Mouse (Mus musculus): ENCODE results near the gene Dnah8. TPM values are rescaled to one million over a fixed set of nuclear protein-coding genes. Genes with fewer than 3 reads are reported as not detected.

The Dnah8 gene
- polyA plus RNA-seq, 1 experiment from 2014 or later, result 2.4 TPM

GRCm38 (mm10) chr17:30848086-30848485 lies 223.9 kb downstream of the Dnah8 start:
- no peaks in the 10 kb centered on the region for H3K36me3 ChIP-seq (ENCODE audit: control insufficient read depth, insufficient read depth, low read length)
- H3K4me3 ChIP-seq (ENCODE audit: control insufficient read depth in 1 of 2, insufficient read depth in 1 of 2, low read depth in 1 of 2, low read length in 2 of 2), result no peak overlapping the region
- H3K4me1 ChIP-seq (ENCODE audit: control insufficient read depth in 2 of 2, insufficient read depth in 2 of 2, low read length in 2 of 2), result no peaks in the 10 kb centered on the region
- H3K9me3 ChIP-seq (ENCODE audit: control insufficient read depth, low read length), result no peaks in the 10 kb centered on the region
- no peaks in the 10 kb centered on the region for H3K27me3 ChIP-seq (ENCODE audit: control insufficient read depth, insufficient read depth, low read length)
- 87% methylated on average over 5 of the region's 5 CpGs for WGBS
- no peak for ATAC-seq (ENCODE audit: insufficient number of reproducible peaks, insufficient read depth, low FRiP score, low read depth)
- no peak overlapping the region for H3K9ac ChIP-seq (ENCODE audit: low read length)
- H3K27ac ChIP-seq (replicated peaks in 1 of 2; ENCODE audit: control insufficient read depth in 1 of 2, insufficient read depth in 1 of 2, low read depth in 2 of 2, low read length in 2 of 2), result no peak overlapping the region
- no peak overlapping the region for H3K4me2 ChIP-seq (ENCODE audit: low read length)

GRCm38 (mm10) chr17:30848804-30849203 lies 224.7 kb downstream of the Dnah8 start:
- 63% methylated on average over 6 of the region's 6 CpGs for WGBS
- Histone ChIP-seq H3K27ac (replicated peaks in 1 of 2; ENCODE audit: control insufficient read depth in 1 of 2, insufficient read depth in 1 of 2, low read depth in 2 of 2, low read length in 2 of 2) (no peak overlapping the region), H3K4me2 (ENCODE audit: low read length) (no peak overlapping the region)

GRCm38 (mm10) chr17:30849813-30850212 lies 225.7 kb downstream of the Dnah8 start:
- Histone ChIP-seq H3K4me2 (ENCODE audit: low read length) (no peak overlapping the region), H3K36me3 (ENCODE audit: control insufficient read depth, insufficient read depth, low read length) (no peaks in the 10 kb centered on the region), H3K4me3 (ENCODE audit: control insufficient read depth in 1 of 2, insufficient read depth in 1 of 2, low read depth in 1 of 2, low read length in 2 of 2) (no peak overlapping the region), H3K4me1 (ENCODE audit: control insufficient read depth in 2 of 2, insufficient read depth in 2 of 2, low read length in 2 of 2) (no peaks in the 10 kb centered on the region), H3K27ac (replicated peaks in 1 of 2; ENCODE audit: control insufficient read depth in 1 of 2, insufficient read depth in 1 of 2, low read depth in 2 of 2, low read length in 2 of 2) (no peak overlapping the region), H3K9ac (ENCODE audit: low read length) (no peak overlapping the region), H3K9me3 (ENCODE audit: control insufficient read depth, low read length) (no peaks in the 10 kb centered on the region), H3K27me3 (ENCODE audit: control insufficient read depth, insufficient read depth, low read length) (no peaks in the 10 kb centered on the region)
- no peak for ATAC-seq (ENCODE audit: insufficient number of reproducible peaks, insufficient read depth, low FRiP score, low read depth)
- WGBS, result 90% methylated on average over 12 of the region's 12 CpGs

More at GRCm38 (mm10) chr17:30848804-30849203, 224.7 kb downstream of the Dnah8 start:
- H3K27me3 ChIP-seq (ENCODE audit: control insufficient read depth, insufficient read depth, low read length), result no peaks in the 10 kb centered on the region
- no peaks in the 10 kb centered on the region for H3K36me3 ChIP-seq (ENCODE audit: control insufficient read depth, insufficient read depth, low read length)
- no peaks in the 10 kb centered on the region for H3K4me1 ChIP-seq (ENCODE audit: control insufficient read depth in 2 of 2, insufficient read depth in 2 of 2, low read length in 2 of 2)
- ATAC-seq (ENCODE audit: insufficient number of reproducible peaks, insufficient read depth, low FRiP score, low read depth), result no peak
- no peak overlapping the region for H3K9ac ChIP-seq (ENCODE audit: low read length)
- H3K4me3 ChIP-seq (ENCODE audit: control insufficient read depth in 1 of 2, insufficient read depth in 1 of 2, low read depth in 1 of 2, low read length in 2 of 2), result no peak overlapping the region
- H3K9me3 ChIP-seq (ENCODE audit: control insufficient read depth, low read length), result no peaks in the 10 kb centered on the region

- no peaks in the 10 kb centered on the region for H3K36me3 ChIP-seq (ENCODE audit: control insufficient read depth, insufficient read depth, low read length)
- H3K4me1 ChIP-seq (ENCODE audit: control insufficient read depth in 2 of 2, insufficient read depth in 2 of 2, low read length in 2 of 2), result no peaks in the 10 kb centered on the region
- ATAC-seq (ENCODE audit: insufficient number of reproducible peaks, insufficient read depth, low FRiP score, low read depth), result no peak
- H3K9ac ChIP-seq (ENCODE audit: low read length), result no peak overlapping the region
- no peak overlapping the region for H3K27ac ChIP-seq (replicated peaks in 1 of 2; ENCODE audit: control insufficient read depth in 1 of 2, insufficient read depth in 1 of 2, low read depth in 2 of 2, low read length in 2 of 2)
- no peaks in the 10 kb centered on the region for H3K9me3 ChIP-seq (ENCODE audit: control insufficient read depth, low read length)
- no peak overlapping the region for H3K4me3 ChIP-seq (ENCODE audit: control insufficient read depth in 1 of 2, insufficient read depth in 1 of 2, low read depth in 1 of 2, low read length in 2 of 2)
- no peak overlapping the region for H3K4me2 ChIP-seq (ENCODE audit: low read length)
- H3K27me3 ChIP-seq (ENCODE audit: control insufficient read depth, insufficient read depth, low read length), result no peaks in the 10 kb centered on the region
Measured at GRCm38 (mm10) chr17:30852345-30852744, 228.2 kb downstream of the Dnah8 start.

GRCm38 (mm10) chr17:30857347-30857746 lies 233.2 kb downstream of the Dnah8 start:
- Histone ChIP-seq H3K27ac (replicated peaks in 1 of 2; ENCODE audit: control insufficient read depth in 1 of 2, insufficient read depth in 1 of 2, low read depth in 2 of 2, low read length in 2 of 2) (no peak overlapping the region), H3K36me3 (ENCODE audit: control insufficient read depth, insufficient read depth, low read length) (no peaks in the 10 kb centered on the region), H3K4me1 (ENCODE audit: control insufficient read depth in 2 of 2, insufficient read depth in 2 of 2, low read length in 2 of 2) (no peaks in the 10 kb centered on the region; a peak in 1 of 4 replicates), H3K4me2 (ENCODE audit: low read length) (no peak overlapping the region), H3K9me3 (ENCODE audit: control insufficient read depth, low read length) (no peaks in the 10 kb centered on the region), H3K27me3 (ENCODE audit: control insufficient read depth, insufficient read depth, low read length) (no peaks in the 10 kb centered on the region), H3K4me3 (ENCODE audit: control insufficient read depth in 1 of 2, insufficient read depth in 1 of 2, low read depth in 1 of 2, low read length in 2 of 2) (no peak overlapping the region), H3K9ac (ENCODE audit: low read length) (no peak overlapping the region)
- no peak for ATAC-seq (ENCODE audit: insufficient number of reproducible peaks, insufficient read depth, low FRiP score, low read depth)
- WGBS, result 82% methylated on average over 5 of the region's 5 CpGs

GRCm38 (mm10) chr17:30858586-30859259 lies 234.6 kb downstream of the Dnah8 start:
- H3K4me3 ChIP-seq (ENCODE audit: control insufficient read depth in 1 of 2, insufficient read depth in 1 of 2, low read depth in 1 of 2, low read length in 2 of 2), result no peak overlapping the region
- no peak overlapping the region for H3K4me2 ChIP-seq (ENCODE audit: low read length)
- no peaks in the 10 kb centered on the region for H3K36me3 ChIP-seq (ENCODE audit: control insufficient read depth, insufficient read depth, low read length)
- no peak for ATAC-seq (ENCODE audit: insufficient number of reproducible peaks, insufficient read depth, low FRiP score, low read depth)
- H3K4me1 ChIP-seq (ENCODE audit: control insufficient read depth in 2 of 2, insufficient read depth in 2 of 2, low read length in 2 of 2), result no peaks in the 10 kb centered on the region; a peak in 1 of 4 replicates
- H3K9ac ChIP-seq (ENCODE audit: low read length), result no peak overlapping the region
- no peak overlapping the region for H3K27ac ChIP-seq (replicated peaks in 1 of 2; ENCODE audit: control insufficient read depth in 1 of 2, insufficient read depth in 1 of 2, low read depth in 2 of 2, low read length in 2 of 2)
- 42% methylated on average over 11 of the region's 11 CpGs for WGBS
- H3K27me3 ChIP-seq (ENCODE audit: control insufficient read depth, insufficient read depth, low read length), result no peaks in the 10 kb centered on the region; the same call in 1 of the 2 replicates
- no peaks in the 10 kb centered on the region for H3K9me3 ChIP-seq (ENCODE audit: control insufficient read depth, low read length)

GRCm38 (mm10) chr17:30859989-30860585 lies 235.9 kb downstream of the Dnah8 start:
- H3K4me2 ChIP-seq (ENCODE audit: low read length), result no peak overlapping the region
- WGBS, result 61% methylated on average over 10 of the region's 10 CpGs
- H3K4me1 ChIP-seq (ENCODE audit: control insufficient read depth in 2 of 2, insufficient read depth in 2 of 2, low read length in 2 of 2), result no peaks in the 10 kb centered on the region; a peak in 1 of 4 replicates
- H3K9me3 ChIP-seq (ENCODE audit: control insufficient read depth, low read length), result no peaks in the 10 kb centered on the region
- ATAC-seq (ENCODE audit: insufficient number of reproducible peaks, insufficient read depth, low FRiP score, low read depth), result no peak
- H3K36me3 ChIP-seq (ENCODE audit: control insufficient read depth, insufficient read depth, low read length), result no peaks in the 10 kb centered on the region
- no peak overlapping the region for H3K9ac ChIP-seq (ENCODE audit: low read length)
- no peak overlapping the region for H3K27ac ChIP-seq (replicated peaks in 1 of 2; ENCODE audit: control insufficient read depth in 1 of 2, insufficient read depth in 1 of 2, low read depth in 2 of 2, low read length in 2 of 2)
- no peaks in the 10 kb centered on the region; the same call in 1 of the 2 replicates for H3K27me3 ChIP-seq (ENCODE audit: control insufficient read depth, insufficient read depth, low read length)
- no peak overlapping the region for H3K4me3 ChIP-seq (ENCODE audit: control insufficient read depth in 1 of 2, insufficient read depth in 1 of 2, low read depth in 1 of 2, low read length in 2 of 2)
